Mouse (Mus musculus) liver, embryonic 16.5 days (tissue): ENCODE results near the gene Plcd3. TPM values are rescaled to one million over a fixed set of nuclear protein-coding genes. Genes with fewer than 3 reads are reported as not detected.
A peak's percentile ranks its signal among the peaks of the same experiment; 100 is the strongest.

Experiments
- ATAC-seq: fragments of 200-750 bp; cut with Nextera tagmentation; 2 replicates; pipeline ENCODE4 v1.8.0; 2017; ENCODE audit warnings: low read depth, mild to moderate bottlenecking, moderate number of reproducible peaks, moderate library complexity
- H3K27ac ChIP-seq: fragments of 300-500 bp; sonication (generic); 2 replicates; pipeline ENCODE4 v1.5.1; 2014; ENCODE audit warnings: mild to moderate bottlenecking, low read length
- H3K27me3 ChIP-seq: fragments of 300-500 bp; sonication (generic); 2 replicates; pipeline ENCODE4 v1.6.1; 2014; ENCODE audit warnings: low read depth, low read length, mixed read lengths; ENCODE audit not compliant: control insufficient read depth, insufficient read depth
- H3K36me3 ChIP-seq: fragments of 300-500 bp; sonication (generic); 2 replicates; pipeline ENCODE4 v1.6.1; 2014; ENCODE audit warnings: mild to moderate bottlenecking; ENCODE audit not compliant: control insufficient read depth, insufficient read depth
- H3K4me1 ChIP-seq: fragments of 300-500 bp; sonication (generic); 2 replicates; pipeline ENCODE4 v1.6.1; 2014; ENCODE audit warnings: low read depth, low read length, mixed read lengths; ENCODE audit not compliant: control insufficient read depth
- H3K4me2 ChIP-seq: fragments of 300-500 bp; sonication (generic); 2 replicates; pipeline ENCODE4 v1.6.1; 2014; ENCODE audit warnings: low read depth, low read length, mixed read lengths
- H3K4me3 ChIP-seq: fragments of 300-500 bp; sonication (generic); 2 replicates; pipeline ENCODE4 v1.5.1; 2014; ENCODE audit warnings: low read depth, mild to moderate bottlenecking, low read length
- H3K9ac ChIP-seq: fragments of 300-500 bp; sonication (generic); 2 replicates; pipeline ENCODE4 v1.6.1; 2014; ENCODE audit warnings: low read depth, low read length
- H3K9me3 ChIP-seq: fragments of 300-500 bp; sonication (generic); replicated peaks from 2 replicates; pipeline ENCODE4 v1.6.1; 2016; ENCODE audit warnings: low read length; ENCODE audit not compliant: control insufficient read depth
- WGBS: fragments of 180-500 bp; shearing (Covaris S2); extraction: QIAGEN DNeasy Blood & Tissue Kit; methylation state at CpG from one replicate; pipeline ENCODE4 v1.1.7; 2014; ENCODE audit not compliant: insufficient replicate concordance; 5-methylcytosine and 5-hydroxymethylcytosine counted together
- polyA plus RNA-seq: library from polyadenylated mRNA; unstranded; fragments of >200 nt; fragmentation: Nextera tagmentation; extraction: Ambion mirVana; gene quantifications from 2 replicates; pipeline ENCODE4 v1.2.1, GENCODE M21; 2015

Gene Plcd3
- polyA plus RNA-seq, 1 experiment from 2014 or later: 0.40 TPM

GRCm38 (mm10) chr11:103140763-103141100 is 39.3 kb upstream of the Plcd3 start:
- Histone ChIP-seq H3K4me2 (no peak overlapping the region), H3K9me3 (no peaks in the 10 kb centered on the region), H3K36me3 (no peaks in the 10 kb centered on the region; the same call in 1 of the 2 replicates), H3K4me3 (no peak overlapping the region), H3K27ac (peak overlapping the region; percentile 15; the same call in 1 of the 2 replicates), H3K27me3 (no peaks in the 10 kb centered on the region), H3K4me1 (peaks cover 30% of the 10 kb centered on the region), H3K9ac (no peak overlapping the region)
- ATAC-seq: no peak
- WGBS: 62% methylated on average over 6 of the region's 6 CpGs

DNA sequence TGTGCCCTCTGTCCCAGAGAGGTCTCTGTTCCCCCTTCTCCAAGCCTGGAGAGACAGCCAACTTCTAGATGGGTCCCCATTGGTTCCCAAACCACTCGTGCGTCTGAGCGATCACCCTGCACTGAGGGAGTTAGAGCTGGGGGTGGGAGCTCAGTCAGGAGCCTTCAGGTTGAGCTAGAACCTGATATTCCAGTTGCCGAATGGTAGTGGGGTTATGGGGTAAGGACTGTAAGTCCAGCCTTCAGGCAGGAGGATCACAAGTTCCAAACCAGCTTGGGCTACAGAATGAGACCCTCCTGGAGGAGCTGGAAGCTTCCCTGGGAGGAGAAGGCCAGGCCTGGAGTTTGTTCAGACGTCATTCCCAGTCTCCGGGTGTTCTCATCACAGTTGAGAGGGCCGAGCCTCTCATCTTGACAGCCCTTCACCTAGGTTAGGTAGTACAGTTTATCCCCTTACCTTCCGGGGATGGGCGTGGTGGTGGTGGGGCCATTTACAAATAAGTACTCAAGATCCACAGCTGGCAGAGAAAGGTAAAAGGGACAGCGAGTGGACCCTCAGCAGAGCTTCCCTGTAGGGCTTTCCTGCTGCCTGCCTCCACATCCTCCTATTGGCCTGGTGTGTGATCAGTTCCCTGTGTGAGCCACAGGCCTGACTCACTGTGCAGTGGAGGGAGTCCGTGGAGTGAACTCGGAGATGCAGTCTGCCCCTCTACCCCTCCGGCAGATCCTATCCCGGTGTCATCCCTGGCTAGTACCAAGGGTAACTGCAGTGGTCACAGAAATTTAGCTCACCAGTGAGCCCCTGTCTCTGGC is 38.7 kb upstream of the Plcd3 start:
- WGBS: 74% methylated on average over 14 of the region's 14 CpGs
- Histone ChIP-seq H3K27ac (peak overlapping the region; percentile 15; the same call in 1 of the 2 replicates), H3K9me3 (no peaks in the 10 kb centered on the region), H3K36me3 (no peaks in the 10 kb centered on the region; the same call in 1 of the 2 replicates), H3K4me1 (peaks cover 35% of the 10 kb centered on the region), H3K27me3 (no peaks in the 10 kb centered on the region), H3K9ac (no peak overlapping the region), H3K4me2 (no peak overlapping the region), H3K4me3 (no peak overlapping the region)
- ATAC-seq: no peak

DNA sequence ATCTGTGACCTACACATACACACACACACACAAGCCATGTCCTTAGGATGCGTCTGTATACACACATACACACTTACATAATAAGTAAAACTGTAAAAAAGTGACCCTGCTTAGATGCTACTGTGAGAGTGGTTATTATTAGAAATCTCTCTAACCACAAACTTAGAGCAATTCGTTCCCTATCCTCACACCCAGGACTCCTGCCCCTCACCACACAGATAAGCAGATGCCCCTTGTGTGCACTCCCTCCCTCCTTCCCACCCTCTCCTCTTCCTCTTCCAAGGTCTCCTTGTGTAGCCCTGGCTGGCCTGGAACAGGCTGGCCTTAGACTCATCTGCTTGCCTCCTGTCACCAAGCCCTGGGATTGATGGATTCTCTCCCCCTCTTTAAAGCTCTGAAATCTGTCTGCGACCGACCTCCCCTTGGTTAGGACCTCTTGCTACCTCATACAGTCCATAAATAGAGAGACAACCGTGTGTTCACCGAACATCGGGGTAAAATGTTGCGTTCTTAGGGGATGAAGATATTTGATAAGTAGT is 34.6 kb upstream of the Plcd3 start:
- H3K27ac ChIP-seq: no peak overlapping the region
- no peak overlapping the region for H3K4me3 ChIP-seq
- H3K36me3 ChIP-seq: no peaks in the 10 kb centered on the region; the same call in 1 of the 2 replicates
- H3K9ac ChIP-seq: no peak overlapping the region
- no peak overlapping the region for H3K4me2 ChIP-seq
- 12% methylated on average over 8 of the region's 8 CpGs for WGBS
- no peaks in the 10 kb centered on the region for H3K27me3 ChIP-seq
- H3K9me3 ChIP-seq: no peaks in the 10 kb centered on the region
- ATAC-seq: no peak
- peaks cover 35% of the 10 kb centered on the region for H3K4me1 ChIP-seq

- no peak for ATAC-seq
- peak overlapping the region; percentile 8; the same call in 1 of the 2 replicates for H3K4me3 ChIP-seq
- H3K9ac ChIP-seq: peak overlapping the region; percentile 98; the same call in 1 of the 2 replicates
- peaks cover 45% of the 10 kb centered on the region for H3K4me1 ChIP-seq
- WGBS: 52% methylated on average over 3 of the region's 3 CpGs
- H3K36me3 ChIP-seq: no peaks in the 10 kb centered on the region; the same call in 1 of the 2 replicates
- no peaks in the 10 kb centered on the region for H3K27me3 ChIP-seq
- H3K27ac ChIP-seq: peak overlapping the region; percentile 94
- H3K9me3 ChIP-seq: no peaks in the 10 kb centered on the region
- H3K4me2 ChIP-seq: peak overlapping the region; percentile 77
These were observed 32.8 kb upstream of the Plcd3 start for GRCm38 (mm10) chr11:103134221-103134620.

GRCm38 (mm10) chr11:103133456-103134185 is 32.2 kb upstream of the Plcd3 start:
- H3K4me3 ChIP-seq: peak overlapping the region; percentile 94
- no peaks in the 10 kb centered on the region for H3K27me3 ChIP-seq
- no peaks in the 10 kb centered on the region for H3K36me3 ChIP-seq
- peaks cover 45% of the 10 kb centered on the region for H3K4me1 ChIP-seq
- no peaks in the 10 kb centered on the region for H3K9me3 ChIP-seq
- H3K27ac ChIP-seq: peak overlapping the region; percentile 94
- 37% methylated on average over 6 of the region's 6 CpGs for WGBS
- peak overlapping the region; percentile 77 for H3K4me2 ChIP-seq
- peak overlapping the region; percentile 98 for H3K9ac ChIP-seq
- no peak for ATAC-seq

- peak overlapping the region; percentile 94 for H3K4me3 ChIP-seq
- peaks cover 45% of the 10 kb centered on the region for H3K4me1 ChIP-seq
- peak overlapping the region; percentile 77 for H3K4me2 ChIP-seq
- peak overlapping the region; percentile 98 for H3K9ac ChIP-seq
- under 1% methylated on average over 56 of the region's 58 CpGs for WGBS
- no peaks in the 10 kb centered on the region for H3K9me3 ChIP-seq
- H3K36me3 ChIP-seq: no peaks in the 10 kb centered on the region
- H3K27ac ChIP-seq: peak overlapping the region; percentile 94
- no peaks in the 10 kb centered on the region for H3K27me3 ChIP-seq
- peak; percentile 90 for ATAC-seq
These were observed 31.4 kb upstream of the Plcd3 start for GRCm38 (mm10) chr11:103132576-103133455.

DNA sequence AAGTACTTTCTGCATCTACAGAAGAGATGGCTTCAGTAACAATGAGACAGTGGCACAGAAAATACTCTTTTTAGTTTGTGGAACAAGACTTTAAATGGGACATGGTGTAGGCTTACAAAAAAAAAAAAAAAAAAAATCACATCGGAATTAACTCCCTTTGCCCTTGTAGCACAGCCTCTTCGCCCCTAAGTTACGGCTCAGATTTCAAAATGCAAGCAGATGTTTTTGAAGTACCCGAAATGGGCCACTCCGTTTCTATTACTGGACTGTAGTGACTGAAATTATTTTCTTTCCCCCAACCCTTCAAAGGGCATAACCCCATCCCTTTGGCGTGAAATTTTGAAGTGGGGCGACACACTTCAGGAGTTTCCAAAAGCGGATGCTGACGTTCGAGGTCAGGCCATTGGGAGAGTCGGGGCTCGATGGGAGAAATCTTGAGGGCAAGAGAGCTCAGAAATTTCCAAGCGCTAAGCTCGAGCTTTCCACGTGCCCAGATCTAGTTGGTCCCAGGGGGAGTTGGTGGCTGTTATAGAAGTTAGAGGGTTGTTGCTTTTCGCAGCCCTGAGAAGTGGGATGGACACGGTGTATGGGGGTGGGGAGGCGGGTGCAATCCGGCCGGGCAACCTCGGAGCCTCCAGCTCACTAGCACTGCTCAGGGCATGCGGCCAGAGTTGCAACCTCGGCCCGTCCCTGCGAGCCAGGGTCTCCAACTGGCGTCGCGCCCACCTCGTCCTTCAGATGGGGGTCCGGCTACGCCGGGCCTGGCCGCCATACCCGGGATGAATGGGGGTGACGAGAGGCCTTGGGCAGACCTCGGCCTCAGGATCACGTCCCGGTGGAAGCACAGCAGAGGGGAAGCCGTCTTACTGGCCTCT is 30.5 kb upstream of the Plcd3 start, which contains the start of gene Hexim2:
Gene Hexim2, plus strand, starts transcription at position 729 of the 875 bp plus-strand sequence.
- Histone ChIP-seq H3K4me1 (peaks cover 45% of the 10 kb centered on the region), H3K4me3 (peak within 1 kb of the TSS; percentile 94), H3K4me2 (peak within 1 kb of the TSS; percentile 77), H3K9ac (peak within 1 kb of the TSS; percentile 98), H3K27ac (peak within 1 kb of the TSS; percentile 94), H3K27me3 (no peaks in the 10 kb centered on the region), H3K36me3 (no peaks in the 10 kb centered on the region), H3K9me3 (no peaks in the 10 kb centered on the region)
- ATAC-seq: peak; percentile 27
- WGBS: under 1% methylated on average over 39 of the region's 39 CpGs
